In the genomic region with DNA sequence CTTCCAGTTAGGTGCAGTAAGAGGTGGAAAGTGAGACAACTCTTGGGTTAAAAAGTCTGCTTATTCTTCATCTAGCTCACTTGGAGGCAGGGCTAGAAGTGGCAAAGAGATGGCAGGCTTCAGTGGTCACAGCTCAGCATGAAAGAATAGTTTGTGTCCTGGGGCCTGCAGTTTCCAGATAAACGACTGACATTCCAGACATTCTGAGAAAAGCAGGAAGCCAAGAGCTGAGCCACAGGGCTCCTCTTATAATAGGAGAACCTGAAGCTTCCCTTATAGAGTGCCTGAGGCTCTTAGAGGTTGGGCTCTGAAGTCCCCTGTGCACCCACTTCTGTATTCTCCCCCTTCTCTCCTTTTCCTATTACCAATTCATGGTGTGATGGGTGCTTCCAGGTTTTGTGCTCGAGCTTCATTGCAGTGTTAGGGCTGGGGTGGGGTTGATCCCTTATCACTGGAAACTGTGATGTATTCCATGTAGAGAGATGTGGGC, we compare ENCODE assay signal across 19 mouse cellular contexts. TPM values are rescaled to one million over a fixed set of nuclear protein-coding genes. Genes with fewer than 3 reads are reported as not detected.
DNase-seq lines count a peak whose midpoint lies in the region; ATAC-seq and TF ChIP-seq lines count a peak whose summit lies in the region.
"Had no signal": no experiment of that assay in that cellular context is flagged by ENCODE, and none has a peak within 500 bp of the region (broad histone marks: within the 10 kb centered on the region; RNA-seq: fewer than 3 reads in every experiment).

No protein-coding gene starts in this region.

- no peak for TF ChIP-seq EP300 in stomach, postnatal 0 days (optimal IDR thresholded peaks at IDR 0.05)

- H3K4me3 ChIP-seq in embryonic fibroblast, embryonic 13.5 days (ENCODE audit: insufficient read depth, low read length): no peak overlapping the region
- no peak overlapping the region for H3K4me3 ChIP-seq in small intestine, adult 2 months (ENCODE audit: low read depth, low read length)
- no peak overlapping the region for H3K4me3 ChIP-seq in stomach, postnatal 0 days (ENCODE audit: low read depth, low read length)

- TF ChIP-seq CTCF in embryonic fibroblast, embryonic 13.5 days (IDR thresholded peaks at IDR 0.05; ENCODE audit: borderline replicate concordance, insufficient read depth, low read length): no peak
- no peak for TF ChIP-seq CTCF in small intestine, adult 2 months (IDR thresholded peaks at IDR 0.05; ENCODE audit: extremely low read depth, insufficient read length, insufficient replicate concordance, low read depth, low read length)
- no peak for TF ChIP-seq CTCF in stomach, postnatal 0 days (IDR thresholded peaks at IDR 0.05; ENCODE audit: low read depth)

- no peak overlapping the region for H3K4me2 ChIP-seq in stomach, postnatal 0 days (replicated peaks; ENCODE audit: low read depth)

- ATAC-seq in stomach, postnatal 0 days (ENCODE audit: low FRiP score, low TSS enrichment): no peak

- no peaks in the 10 kb centered on the region for H3K36me3 ChIP-seq in small intestine, adult 2 months (ENCODE audit: control insufficient read depth, insufficient read depth, low read length)
- H3K36me3 ChIP-seq in stomach, postnatal 0 days (ENCODE audit: control insufficient read depth, insufficient read depth, low read length): no peaks in the 10 kb centered on the region

- peaks cover 10% of the 10 kb centered on the region for H3K4me1 ChIP-seq in embryonic fibroblast, embryonic 13.5 days (ENCODE audit: control insufficient read depth, insufficient read depth, low read length)
- peaks cover 11% of the 10 kb centered on the region; the same call in 1 of the 2 replicates for H3K4me1 ChIP-seq in small intestine, adult 2 months (ENCODE audit: control insufficient read depth, insufficient read depth, insufficient read length, low read length)
- peaks cover 4% of the 10 kb centered on the region for H3K4me1 ChIP-seq in stomach, postnatal 0 days (replicated peaks; ENCODE audit: control insufficient read depth, insufficient read depth)

- no peak overlapping the region for H3K9ac ChIP-seq in stomach, postnatal 0 days (ENCODE audit: low read length)

- intact Hi-C loops in heart, postnatal 25 days (cut with DNase I): no loop called here

- no peaks in the 10 kb centered on the region for H3K9me3 ChIP-seq in stomach, postnatal 0 days (ENCODE audit: control insufficient read depth, low read length)

- no peak for TF ChIP-seq POLR2A in embryonic fibroblast, embryonic 13.5 days (IDR thresholded peaks at IDR 0.05; ENCODE audit: low read depth, low read length)
- TF ChIP-seq POLR2A in small intestine, adult 2 months (IDR thresholded peaks at IDR 0.05; ENCODE audit: low read depth, low read length): no peak

- peak; percentile 37 to 52 for DNase-seq in heart, adult 18-20 months
- no peak for DNase-seq in heart, postnatal 25 days (ENCODE audit: low spot score)
- DNase-seq in lung, postnatal 10 days: peak; percentile 27
- no peak for DNase-seq in lung, postnatal 4 days
- DNase-seq in stomach, postnatal 0 days (ENCODE audit: low spot score): no peak
- no peak for DNase-seq in adrenal gland, adult 18-20 months (ENCODE audit: low spot score in 2 of 2)
- DNase-seq: adrenal gland, adult 2 months; cerebellum, adult 9-11 months; right cerebral cortex, adult 18-20 months had no signal

- H3K27ac ChIP-seq in embryonic fibroblast, embryonic 13.5 days (ENCODE audit: insufficient read depth, low read length): peak overlapping the region; percentile 54; the same call in 1 of the 2 replicates
- peak overlapping the region; percentile 53; the same call in 1 of the 2 replicates for H3K27ac ChIP-seq in small intestine, adult 2 months (ENCODE audit: insufficient read depth, low read depth, low read length)
- H3K27ac ChIP-seq in stomach, postnatal 0 days (replicated peaks): no peak overlapping the region

- 10% methylated on average over 2 of the region's 2 CpGs for WGBS in small intestine, adult 2 months
- WGBS in stomach, postnatal 0 days: 16% methylated on average over 2 of the region's 2 CpGs

- H3K27me3 ChIP-seq in small intestine, adult 2 months (ENCODE audit: control insufficient read depth, insufficient read depth, low read length): no peaks in the 10 kb centered on the region
- no peaks in the 10 kb centered on the region for H3K27me3 ChIP-seq in stomach, postnatal 0 days (ENCODE audit: control insufficient read depth, insufficient read depth, low read length)

RNA-seq across cellular contexts. Expression of a gene that starts 3.2 kb away (rescaled TPM):
- total RNA-seq in heart, adult 18-20 months (2021): 100 to 1,000 TPM; 907 to 950 TPM
- 1,000 to 10,000 TPM in 1 of 2 experiments, 100 to 1,000 TPM in 1; 940 to 1,010 TPM for total RNA-seq in heart, postnatal 25 days (2021)
- polyA plus RNA-seq in embryonic fibroblast, embryonic 13.5 days (2011; ENCODE audit: insufficient read length, low read depth, missing spikeins): 381 and 419 TPM in 2 replicates
- 323 and 330 TPM in 2 replicates for polyA plus RNA-seq in small intestine, adult 2 months (2012; rRNA removed)
- 595 and 599 TPM in 2 replicates for polyA plus RNA-seq in stomach, postnatal 0 days (2015; fragmentation: Nextera tagmentation; extraction: Ambion mirVana)
- 100 to 1,000 TPM; 915 to 993 TPM for total RNA-seq in adrenal gland, adult 18-20 months (2021)

RNA-seq across cellular contexts. Expression of a gene that starts 13.8 kb away (rescaled TPM):
- total RNA-seq in heart, adult 18-20 months (2021): under 1 TPM in 1 of 2 experiments, not detected in 1; 0.72 TPM
- total RNA-seq in heart, postnatal 25 days (2021): under 1 TPM; 0.49 to 0.95 TPM
- not detected in 2 replicates for polyA plus RNA-seq in embryonic fibroblast, embryonic 13.5 days (2011; ENCODE audit: insufficient read length, low read depth, missing spikeins)
- not detected in 2 replicates for polyA plus RNA-seq in small intestine, adult 2 months (2012; rRNA removed)
- not detected in 2 replicates for polyA plus RNA-seq in stomach, postnatal 0 days (2015; fragmentation: Nextera tagmentation; extraction: Ambion mirVana)
- 1 to 10 TPM in 1 of 2 experiments, under 1 TPM in 1; 0.76 to 1.8 TPM for total RNA-seq in adrenal gland, adult 18-20 months (2021)
- total RNA-seq: layer of hippocampus, postnatal 25 days; midbrain, postnatal 0 days had no signal
- polyA plus RNA-seq: adrenal gland, adult 2 months; embryonic facial prominence, embryonic 11.5 days; limb, embryonic 11.5 days; liver, embryonic 16.5 days; midbrain, postnatal 0 days; neural tube, embryonic 14.5 days; urinary bladder, adult 2 months had no signal

RNA-seq across cellular contexts. Expression of a gene that starts 43.7 kb away (rescaled TPM):
- total RNA-seq in heart, adult 18-20 months (2021): under 1 TPM; 0.82 to 0.90 TPM
- 1 to 10 TPM; 1.3 to 1.8 TPM for total RNA-seq in heart, postnatal 25 days (2021)
- not detected in 2 replicates for polyA plus RNA-seq in embryonic fibroblast, embryonic 13.5 days (2011; ENCODE audit: insufficient read length, low read depth, missing spikeins)
- not detected in 2 replicates for polyA plus RNA-seq in small intestine, adult 2 months (2012; rRNA removed)
- not detected in 2 replicates for polyA plus RNA-seq in stomach, postnatal 0 days (2015; fragmentation: Nextera tagmentation; extraction: Ambion mirVana)
- not detected for total RNA-seq in adrenal gland, adult 18-20 months (2021)
- total RNA-seq: adrenal gland, adult 2 months; layer of hippocampus, postnatal 25 days; midbrain, postnatal 0 days had no signal
- polyA plus RNA-seq: adrenal gland, adult 2 months; embryonic facial prominence, embryonic 11.5 days; limb, embryonic 11.5 days; liver, embryonic 16.5 days; midbrain, postnatal 0 days; neural tube, embryonic 14.5 days; urinary bladder, adult 2 months had no signal

RNA-seq across cellular contexts. Expression of a gene that starts 58.8 kb away (rescaled TPM):
- total RNA-seq in heart, adult 18-20 months (2021): not detected
- not detected for total RNA-seq in heart, postnatal 25 days (2021)
- not detected in 2 replicates for polyA plus RNA-seq in embryonic fibroblast, embryonic 13.5 days (2011; ENCODE audit: insufficient read length, low read depth, missing spikeins)
- polyA plus RNA-seq in small intestine, adult 2 months (2012; rRNA removed): not detected in 2 replicates
- polyA plus RNA-seq in stomach, postnatal 0 days (2015; fragmentation: Nextera tagmentation; extraction: Ambion mirVana): 0.17 TPM in 1 of 2 replicates, not detected in the other
- not detected for total RNA-seq in adrenal gland, adult 18-20 months (2021)
- total RNA-seq: adrenal gland, adult 2 months; heart, postnatal 10 days; layer of hippocampus, postnatal 25 days; midbrain, postnatal 0 days had no signal
- polyA plus RNA-seq: adrenal gland, adult 2 months; embryonic facial prominence, embryonic 11.5 days; limb, embryonic 11.5 days; liver, embryonic 16.5 days; midbrain, postnatal 0 days; neural tube, embryonic 14.5 days; urinary bladder, adult 2 months had no signal

Comparison
In these comparisons a context has a peak if more than half of its experiments do, and no peak if none do; other contexts are left out.
1. DNase-seq: peak in heart, adult 18-20 months (2 of 2) and lung, postnatal 10 days (single experiment); none in heart, postnatal 25 days (single experiment), lung, postnatal 4 days (0 of 2), stomach, postnatal 0 days (single experiment) and adrenal gland, adult 18-20 months (0 of 2).